Mouse (Mus musculus) cortical plate, adult 2 months (tissue): ENCODE measurements around the gene Usf3. TPM values are rescaled to one million over a fixed set of nuclear protein-coding genes. Genes with fewer than 3 reads are reported as not detected.

ENCODE experiments used
- H3K27ac ChIP-seq: fragments of 200-500 bp; 2 replicates; pipeline ENCODE4 v1.5.1; 2012; ENCODE audit warnings: low read length, control low read depth, inconsistent platforms; ENCODE audit not compliant: insufficient read depth
- H3K4me1 ChIP-seq: fragments of 200-500 bp; 2 replicates; pipeline ENCODE4 v1.6.1; 2011; ENCODE audit warnings: low read length; ENCODE audit not compliant: control insufficient read depth, insufficient read depth
- H3K4me3 ChIP-seq: fragments of 200-500 bp; 2 replicates; pipeline ENCODE4 v1.5.1; 2011; ENCODE audit warnings: mild to moderate bottlenecking, low read length, control low read depth; ENCODE audit not compliant: insufficient read depth
- CTCF ChIP-seq: fragments of 200-500 bp; IDR thresholded peaks from 2 replicates; pipeline ENCODE4 v1.5.1; 2011; ENCODE audit warnings: mild to moderate bottlenecking, control low read depth, low read length; ENCODE audit not compliant: insufficient read depth; ENCODE audit errors: extremely low read depth
- POLR2A ChIP-seq: fragments of 200-500 bp; IDR thresholded peaks from 2 replicates; pipeline ENCODE4 v1.6.1; 2011; ENCODE audit warnings: mild to moderate bottlenecking, low read length, control low read depth; ENCODE audit not compliant: insufficient read depth; ENCODE audit errors: extremely low read depth
- polyA plus RNA-seq: library from polyadenylated mRNA; depleted of rRNA; stranded (reverse); fragments of >200 nt; gene quantifications from 2 replicates; pipeline ENCODE4 v1.2.3, GENCODE M21; 2012

Usf3 gene
- polyA plus RNA-seq, 1 experiment: 14.2 TPM

DNA sequence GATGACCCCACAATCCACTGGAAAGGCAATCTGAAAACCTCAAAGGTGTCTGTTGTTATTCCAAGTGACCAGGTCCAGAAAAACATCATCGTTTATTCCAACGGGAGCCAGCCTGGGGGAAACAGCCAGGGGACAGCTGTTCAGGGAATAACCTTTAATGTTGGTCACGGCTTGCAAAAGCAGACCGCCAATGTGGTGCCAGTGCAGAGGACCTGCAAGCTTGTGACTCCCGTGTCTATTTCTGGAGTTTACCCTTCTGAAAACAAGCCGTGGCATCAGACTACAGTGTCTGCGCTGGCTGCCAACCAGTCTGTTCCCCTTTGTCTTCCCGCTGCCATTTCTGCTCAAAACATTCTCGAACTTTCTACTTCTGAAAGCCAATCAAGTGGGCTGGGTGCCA, 42.5 kb downstream of the Usf3 start:
- H3K27ac ChIP-seq: no peak overlapping the region
- TF ChIP-seq POLR2A: no peak
- TF ChIP-seq CTCF: no peak
- H3K4me3 ChIP-seq: no peak overlapping the region
- no peaks in the 10 kb centered on the region; the same call in none of the 2 replicates for H3K4me1 ChIP-seq

DNA sequence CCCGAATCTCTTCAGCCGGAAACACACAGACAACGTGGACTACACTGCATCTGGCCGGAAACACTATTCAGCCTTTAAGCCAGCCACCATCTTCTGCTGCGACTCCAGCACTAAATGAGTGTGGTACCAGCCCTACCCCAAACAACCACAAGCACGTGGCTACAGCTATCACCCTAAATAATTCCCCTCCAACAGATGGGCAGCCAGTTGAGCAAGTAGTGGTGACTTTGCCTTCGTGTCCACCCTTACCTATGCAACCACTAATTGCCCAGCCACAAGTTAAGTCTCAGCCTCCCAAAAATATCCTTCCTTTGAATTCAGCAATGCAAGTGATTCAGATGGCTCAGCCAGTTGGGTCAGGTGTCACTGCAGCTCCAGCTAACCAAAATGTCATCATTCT, 43.4 kb downstream of the Usf3 start:
- Histone ChIP-seq H3K27ac (no peak overlapping the region), H3K4me1 (no peaks in the 10 kb centered on the region; the same call in 1 of the 2 replicates), H3K4me3 (no peak overlapping the region)
- TF ChIP-seq POLR2A (no peak), CTCF (no peak)

DNA sequence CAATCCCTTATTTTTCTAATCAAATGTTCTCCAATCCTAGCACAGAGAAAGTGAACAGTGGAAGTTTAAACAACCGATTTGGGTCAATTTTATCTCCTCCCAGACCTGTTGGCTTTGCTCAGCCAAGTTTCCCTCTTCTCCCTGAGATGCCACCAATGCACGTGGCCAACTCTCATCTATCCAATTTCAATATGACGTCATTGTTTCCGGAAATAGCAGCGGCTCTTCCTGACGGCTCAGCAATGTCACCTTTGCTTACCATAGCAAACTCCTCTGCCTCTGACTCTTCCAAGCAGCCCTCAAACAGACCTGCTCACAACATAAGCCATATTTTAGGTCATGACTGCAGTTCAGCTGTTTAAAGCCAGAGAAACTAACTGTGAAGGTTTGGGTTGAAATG, 48.4 kb downstream of the Usf3 start:
- TF ChIP-seq CTCF (no peak), POLR2A (no peak)
- H3K4me1 ChIP-seq: peaks cover 4% of the 10 kb centered on the region

DNA sequence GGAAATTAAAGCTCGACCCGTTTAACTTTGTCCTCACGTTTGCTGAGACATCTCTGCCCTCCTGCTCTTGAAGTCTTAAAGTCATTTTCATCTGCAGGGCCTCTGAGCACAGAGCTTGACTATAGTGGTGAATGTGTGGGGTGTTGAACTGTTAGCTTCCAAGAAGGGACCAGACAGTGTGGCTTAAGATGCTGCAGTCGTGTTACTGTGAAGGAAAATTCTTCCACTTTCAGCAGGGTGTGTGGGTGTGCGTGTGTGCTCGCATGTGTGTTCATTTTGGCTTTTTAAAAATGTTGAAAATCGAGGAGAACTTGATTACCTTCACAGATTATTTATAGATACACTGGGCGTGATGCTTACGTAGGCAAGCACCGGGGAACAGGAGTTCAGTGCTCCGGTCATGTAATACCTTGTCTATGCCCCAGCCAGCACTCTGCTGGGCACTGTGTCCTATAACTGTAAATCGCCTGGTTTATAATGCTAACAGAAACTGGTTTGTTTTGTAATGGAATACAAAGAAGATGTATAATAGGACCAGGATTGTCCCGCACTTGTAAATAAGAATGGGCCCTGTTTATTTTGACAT, 53.8 kb downstream of the Usf3 start:
- no peak for TF ChIP-seq CTCF
- no peak for TF ChIP-seq POLR2A
- no peak overlapping the region for H3K4me3 ChIP-seq
- H3K27ac ChIP-seq: no peak overlapping the region
- peaks cover 5% of the 10 kb centered on the region for H3K4me1 ChIP-seq

More for the DNA sequence above, 48.4 kb downstream of the Usf3 start:
- no peak overlapping the region for H3K4me3 ChIP-seq
- peak overlapping the region; percentile 21; the same call in 1 of the 2 replicates for H3K27ac ChIP-seq

DNA sequence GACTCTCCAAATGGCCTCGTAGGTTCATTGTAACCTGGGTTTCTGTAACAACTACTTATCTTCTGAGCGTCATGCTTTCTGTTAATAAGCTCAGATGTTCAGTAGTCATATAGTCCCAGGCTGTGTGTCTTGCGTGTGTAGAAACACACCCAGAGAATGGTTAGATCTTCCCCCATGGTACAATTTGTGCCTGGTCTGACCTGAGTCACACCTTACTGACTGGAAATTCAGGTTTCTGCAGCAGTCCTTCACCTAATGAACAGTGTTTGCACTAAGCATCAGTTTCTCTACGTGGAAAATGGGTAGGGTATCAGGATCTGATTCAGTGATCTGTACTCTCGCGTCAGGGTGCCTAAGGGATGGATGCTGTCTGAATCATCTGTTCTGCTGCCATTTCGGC, 60.0 kb downstream of the Usf3 start:
- H3K27ac ChIP-seq: no peak overlapping the region
- TF ChIP-seq POLR2A (no peak), CTCF (no peak)
- H3K4me1 ChIP-seq: 0 out of 2 replicates have a peak, but pooled peaks cover 2% of the 10 kb centered on the region
- H3K4me3 ChIP-seq: no peak overlapping the region

DNA sequence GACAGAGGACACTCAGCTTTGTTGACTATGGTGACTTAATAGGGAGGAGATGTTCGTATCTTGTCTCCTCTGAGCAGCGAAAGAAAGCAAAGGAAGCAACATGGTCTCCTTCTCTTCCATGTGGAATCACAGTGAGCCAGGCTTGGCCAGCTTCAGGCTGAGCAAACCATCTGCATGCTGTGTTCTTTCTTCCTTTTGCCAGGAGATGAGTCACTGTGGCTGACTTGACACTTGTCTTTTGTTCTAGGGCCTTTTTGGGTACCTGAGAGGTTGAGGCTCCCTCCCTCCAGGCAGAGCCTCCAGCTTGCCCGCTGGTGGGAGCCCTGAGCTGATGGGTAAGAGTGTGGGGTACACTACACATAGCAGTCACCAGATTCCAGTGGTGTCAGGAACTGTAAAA, 64.8 kb downstream of the Usf3 start:
- no peak for TF ChIP-seq CTCF
- no peak for TF ChIP-seq POLR2A
- Histone ChIP-seq H3K4me1 (peaks cover 7% of the 10 kb centered on the region; the same call in 1 of the 2 replicates), H3K4me3 (no peak overlapping the region), H3K27ac (0 out of 2 replicates have a peak overlapping the region, but pooled peaks have one; percentile 13)

DNA sequence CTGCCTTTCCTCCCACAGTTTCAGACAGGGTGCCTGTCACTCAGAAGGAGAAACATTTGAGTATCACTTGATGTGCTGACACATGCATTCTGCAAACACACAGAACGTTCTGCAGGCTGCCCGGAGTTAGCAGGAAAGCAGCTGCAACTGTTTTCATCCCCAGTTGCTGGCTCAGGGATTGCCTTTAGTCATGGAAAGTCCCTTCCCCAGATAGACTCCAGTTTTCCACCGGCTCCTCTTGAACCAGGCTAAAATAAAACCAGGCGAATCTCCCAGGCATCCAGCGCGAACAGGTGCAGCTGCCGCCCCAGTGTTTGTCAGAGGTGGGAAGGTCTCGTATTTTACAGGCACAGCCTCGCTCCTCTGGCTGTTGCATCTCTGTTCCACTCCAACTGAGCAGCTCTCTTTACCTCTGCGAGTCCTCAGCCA, 65.8 kb downstream of the Usf3 start:
- TF ChIP-seq CTCF: no peak
- no peak for TF ChIP-seq POLR2A
- Histone ChIP-seq H3K4me1 (peaks cover 7% of the 10 kb centered on the region; the same call in 1 of the 2 replicates), H3K27ac (peak overlapping the region; percentile 13; the same call in 1 of the 2 replicates), H3K4me3 (no peak overlapping the region)

DNA sequence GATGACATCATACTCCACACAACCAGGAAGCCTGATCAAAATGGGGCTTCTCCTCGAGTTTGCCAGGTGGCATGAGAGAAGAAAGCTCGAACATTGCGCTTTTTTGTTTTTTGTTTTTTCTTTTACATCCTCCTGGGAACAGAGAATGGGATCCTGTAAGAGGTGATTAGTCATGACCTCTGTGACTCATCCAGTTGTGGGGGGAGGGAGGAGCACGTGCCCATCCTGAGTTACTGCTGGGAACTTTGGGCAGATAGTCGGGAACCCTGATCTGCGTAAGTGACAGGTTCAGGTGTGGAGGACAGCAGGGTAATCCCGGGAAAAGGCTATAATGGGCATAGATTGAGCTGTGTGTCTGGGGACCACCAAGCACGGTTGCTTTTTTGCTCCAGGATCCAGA, 67.4 kb downstream of the Usf3 start:
- TF ChIP-seq POLR2A: no peak
- no peak for TF ChIP-seq CTCF
- H3K4me3 ChIP-seq: no peak overlapping the region
- H3K4me1 ChIP-seq: peaks cover 7% of the 10 kb centered on the region; the same call in 1 of the 2 replicates
- H3K27ac ChIP-seq: no peak overlapping the region

DNA sequence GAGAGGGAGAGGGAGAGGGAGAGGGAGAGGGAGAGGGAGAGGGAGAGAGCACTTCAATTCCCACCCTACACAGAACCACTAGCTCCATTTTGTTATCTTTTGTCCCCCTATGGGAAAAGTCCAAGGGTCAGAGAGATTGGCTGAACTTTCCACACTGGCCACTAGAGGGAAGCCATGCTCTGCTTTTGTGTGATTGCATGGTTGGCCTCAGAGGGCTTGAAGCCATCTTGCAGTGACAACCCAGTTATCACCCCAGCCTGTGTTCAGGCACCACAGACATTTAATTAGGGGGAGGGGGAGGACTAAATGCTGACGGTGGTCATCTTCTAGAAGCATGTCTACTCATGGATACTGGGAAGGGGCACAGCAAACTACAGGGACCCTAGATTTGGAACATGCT, 69.6 kb downstream of the Usf3 start:
- no peak overlapping the region for H3K4me3 ChIP-seq
- TF ChIP-seq POLR2A (no peak), CTCF (peak; percentile 94)
- H3K4me1 ChIP-seq: peaks cover 7% of the 10 kb centered on the region; the same call in 1 of the 2 replicates
- no peak overlapping the region for H3K27ac ChIP-seq

DNA sequence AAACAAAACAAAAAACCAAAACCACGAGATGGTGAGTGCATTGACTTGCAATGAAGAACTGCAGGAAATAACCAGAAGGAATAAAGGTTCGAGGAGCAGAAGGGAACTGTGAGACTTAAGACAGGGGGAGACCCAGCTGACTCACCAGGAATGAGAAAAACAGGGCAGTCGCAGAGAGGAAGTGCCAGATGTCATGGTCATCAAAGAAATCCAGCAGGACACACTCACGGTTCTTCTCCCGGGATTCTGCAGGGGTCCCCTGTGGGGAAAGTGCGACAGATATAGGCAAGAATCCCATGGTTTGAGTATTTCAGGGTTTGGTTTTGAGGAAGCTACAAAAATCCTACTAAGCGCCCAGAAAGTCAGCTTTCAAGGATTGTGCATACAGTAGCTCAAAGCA, 70.3 kb downstream of the Usf3 start:
- H3K27ac ChIP-seq: no peak overlapping the region
- H3K4me1 ChIP-seq: peaks cover 3% of the 10 kb centered on the region; the same call in 1 of the 2 replicates
- TF ChIP-seq POLR2A (no peak), CTCF (no peak)
- no peak overlapping the region for H3K4me3 ChIP-seq
